Mouse (Mus musculus): Measurements from ENCODE around the gene Drd2.

- TF ChIP-seq CTCF (IDR thresholded peaks at IDR 0.05; ENCODE audit: borderline replicate concordance, insufficient read depth, low read length) = no peak
- TF ChIP-seq POLR2A (IDR thresholded peaks at IDR 0.05; ENCODE audit: low read depth, low read length) = no peak
These were observed 44.4 kb downstream of the Drd2 start for GRCm38 (mm10) chr9:49384855-49385254.
